Mouse (Mus musculus): ENCODE data around the gene Chpf2. TPM values are rescaled to one million over a fixed set of nuclear protein-coding genes. Genes with fewer than 3 reads are reported as not detected.

The Chpf2 gene
- polyA plus RNA-seq, 1 experiment from 2014 or later: 20.1 TPM

DNA sequence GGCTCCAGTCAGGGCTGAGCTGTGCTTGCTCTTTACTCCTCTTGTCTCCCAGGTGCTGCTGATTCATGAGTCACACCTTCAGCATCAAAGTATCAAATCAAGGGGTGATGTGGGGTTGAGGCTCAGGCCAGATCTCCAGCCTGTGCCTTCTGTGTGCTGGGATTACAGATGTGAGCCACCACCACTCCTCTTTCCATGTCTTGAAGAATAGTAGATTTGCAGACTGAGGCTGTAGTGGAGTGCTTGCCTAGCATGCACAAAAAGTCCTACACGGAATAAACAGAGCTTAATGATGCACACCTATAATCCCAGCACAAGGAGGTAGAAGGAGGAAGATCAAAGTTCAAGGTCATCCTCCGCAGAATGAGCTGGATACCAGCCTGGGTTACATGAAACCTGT, 29.8 kb upstream of the Chpf2 start, which contains the start of gene 4931409K22Rik:
Gene 4931409K22Rik (minus strand): TSS at position 101 of the 400 bp plus-strand sequence.
- no peaks in the 10 kb centered on the region for H3K9me3 ChIP-seq
- no peak within 1 kb of the TSS for H3K27ac ChIP-seq
- no peak within 1 kb of the TSS for H3K9ac ChIP-seq (replicated peaks)
- H3K27me3 ChIP-seq: no peaks in the 10 kb centered on the region
- ATAC-seq (ENCODE audit: insufficient number of reproducible peaks, insufficient read depth, low FRiP score, low TSS enrichment, low read depth): no peak
- peaks cover 24% of the 10 kb centered on the region for H3K4me1 ChIP-seq (replicated peaks)
- H3K4me3 ChIP-seq (replicated peaks): no peak within 1 kb of the TSS
- 73% methylated on average over 2 of the region's 2 CpGs for WGBS
- no peaks in the 10 kb centered on the region for H3K36me3 ChIP-seq
- H3K4me2 ChIP-seq: no peak within 1 kb of the TSS

- no peaks in the 10 kb centered on the region for H3K9me3 ChIP-seq
Observed at GRCm38 (mm10) chr5:24575948-24576347, 10.6 kb upstream of the Chpf2 start.

DNA sequence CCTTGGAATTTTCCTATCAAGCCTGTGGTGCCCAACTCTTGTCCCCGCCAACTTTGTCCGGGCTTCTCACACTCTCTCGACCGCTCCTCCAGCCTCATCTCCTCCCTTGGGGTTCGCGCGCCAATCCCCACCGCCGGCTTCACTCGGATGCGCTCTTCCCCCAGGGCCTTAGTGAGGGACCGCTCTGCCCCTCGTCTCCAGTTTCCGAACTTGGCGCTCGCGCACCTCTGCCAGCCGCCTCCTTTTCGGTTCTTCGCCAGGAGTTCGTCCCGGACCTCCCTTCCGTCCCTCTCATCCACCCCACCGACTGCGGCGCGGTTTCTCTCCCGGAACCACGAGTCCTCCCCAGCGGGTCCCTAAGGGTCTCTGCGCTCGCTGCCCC, 9.7 kb upstream of the Chpf2 start:
- peaks cover 36% of the 10 kb centered on the region for H3K36me3 ChIP-seq
- peak overlapping the region; percentile 84 for H3K9ac ChIP-seq (replicated peaks)
- no peaks in the 10 kb centered on the region for H3K9me3 ChIP-seq
- under 1% methylated on average over 32 of the region's 32 CpGs for WGBS
- no peaks in the 10 kb centered on the region for H3K27me3 ChIP-seq
- H3K4me1 ChIP-seq (replicated peaks): peaks cover 12% of the 10 kb centered on the region
- ATAC-seq (ENCODE audit: insufficient number of reproducible peaks, insufficient read depth, low FRiP score, low TSS enrichment, low read depth): peak; percentile 26
- peak overlapping the region; percentile 71 for H3K4me2 ChIP-seq
- H3K4me3 ChIP-seq (replicated peaks): peak overlapping the region; percentile 75
- peak overlapping the region; percentile 76; the same call in 1 of the 2 replicates for H3K27ac ChIP-seq

More at GRCm38 (mm10) chr5:24575948-24576347, 10.6 kb upstream of the Chpf2 start:
- peak overlapping the region; percentile 75 for H3K4me3 ChIP-seq (replicated peaks)
- H3K27me3 ChIP-seq: no peaks in the 10 kb centered on the region
- no peak overlapping the region for H3K27ac ChIP-seq
- peaks cover 44% of the 10 kb centered on the region for H3K36me3 ChIP-seq
- 90% methylated on average over 1 of the region's 1 CpGs for WGBS
- peaks cover 12% of the 10 kb centered on the region for H3K4me1 ChIP-seq (replicated peaks)
- H3K4me2 ChIP-seq: peak overlapping the region; percentile 71
- ATAC-seq (ENCODE audit: insufficient number of reproducible peaks, insufficient read depth, low FRiP score, low TSS enrichment, low read depth): no peak
- H3K9ac ChIP-seq (replicated peaks): peak overlapping the region; percentile 84

DNA sequence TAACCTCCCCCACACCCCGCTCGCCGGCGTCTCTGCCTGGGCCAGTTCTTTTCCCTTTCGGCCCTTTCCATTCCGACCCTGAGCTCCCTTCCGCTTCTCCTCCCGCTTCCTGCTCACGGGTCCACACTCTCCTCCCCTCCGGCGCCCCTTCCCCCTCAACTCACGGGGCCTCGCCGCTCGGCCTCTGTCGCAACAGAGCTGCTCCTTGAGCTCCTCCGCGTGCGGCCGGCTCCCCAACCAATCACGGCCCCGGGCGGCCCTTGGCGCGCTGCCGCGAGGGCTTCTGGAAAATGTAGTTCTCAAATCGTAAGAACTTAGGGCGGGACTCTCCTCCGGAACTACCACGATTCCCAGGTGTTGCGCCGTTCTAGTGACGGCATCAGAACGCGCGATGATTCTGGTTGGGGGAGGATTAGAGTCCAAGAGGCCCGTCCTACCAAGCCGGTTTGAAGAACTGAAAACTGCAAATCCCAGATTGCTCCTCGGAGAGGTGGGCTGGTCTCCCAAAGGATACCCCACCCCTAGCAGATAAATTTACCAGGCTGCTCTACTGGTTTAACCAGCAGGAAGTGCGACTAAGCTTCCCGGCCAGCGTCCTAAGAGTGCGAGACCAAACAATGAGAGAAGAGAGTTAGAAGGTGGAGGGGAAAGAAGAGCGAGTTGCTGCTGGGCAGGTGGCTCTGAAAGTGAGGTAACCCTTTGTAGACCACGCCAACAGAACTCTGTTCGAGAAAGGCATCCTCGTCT, 9.2 kb upstream of the Chpf2 start, which contains the start of gene Abcf2:
Gene Abcf2 (minus strand): TSS at position 285 of the 747 bp plus-strand sequence.
- peak; percentile 98 for ATAC-seq (ENCODE audit: insufficient number of reproducible peaks, insufficient read depth, low FRiP score, low TSS enrichment, low read depth)
- peak within 1 kb of the TSS; percentile 84 for H3K9ac ChIP-seq (replicated peaks)
- WGBS: under 1% methylated on average over 48 of the region's 48 CpGs
- H3K27me3 ChIP-seq: no peaks in the 10 kb centered on the region
- peaks cover 12% of the 10 kb centered on the region for H3K4me1 ChIP-seq (replicated peaks)
- peak within 1 kb of the TSS; percentile 78 for H3K27ac ChIP-seq
- no peaks in the 10 kb centered on the region for H3K9me3 ChIP-seq
- H3K4me3 ChIP-seq (replicated peaks): peak within 1 kb of the TSS; percentile 75
- peaks cover 30% of the 10 kb centered on the region for H3K36me3 ChIP-seq
- H3K4me2 ChIP-seq: peak within 1 kb of the TSS; percentile 71

DNA sequence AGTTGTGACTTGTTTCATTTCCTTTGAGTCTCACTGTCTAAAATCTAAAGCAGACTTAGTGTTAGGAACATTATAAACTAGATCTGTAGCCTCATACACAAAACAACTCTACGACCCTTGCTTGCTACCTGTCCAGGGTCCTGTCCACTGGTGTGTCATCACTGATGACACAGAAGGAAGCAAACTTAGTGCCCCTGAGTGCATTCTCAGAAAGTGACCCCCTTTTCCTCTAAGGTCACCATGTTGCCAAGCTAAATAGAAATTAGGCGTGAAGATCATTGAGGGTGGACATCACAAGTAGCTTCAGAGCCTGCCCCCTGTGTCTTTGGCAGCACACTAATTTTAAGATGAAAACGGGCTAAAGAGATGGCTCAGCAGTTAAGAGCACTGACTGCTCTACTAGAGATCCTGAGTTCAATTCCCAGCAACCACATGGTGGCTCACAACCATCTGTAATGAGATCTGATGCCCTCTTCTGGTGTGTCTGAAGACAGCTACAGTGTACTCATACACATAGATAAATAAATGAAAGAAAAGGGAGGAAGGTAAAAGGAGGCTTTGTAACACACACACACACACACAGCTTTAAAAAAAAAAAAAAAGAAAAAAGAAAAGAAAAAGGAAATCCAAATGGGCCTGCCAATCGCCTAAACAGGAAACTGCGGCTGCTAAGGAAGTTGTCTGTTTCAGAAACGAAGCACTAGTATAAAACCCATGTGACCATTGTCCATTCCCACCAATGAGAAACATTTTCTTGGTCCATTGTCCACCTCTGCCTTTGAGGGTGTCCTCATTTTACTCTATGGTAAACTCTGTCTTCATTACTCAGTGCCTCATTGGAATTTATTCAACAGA, 8.2 kb upstream of the Chpf2 start:
- WGBS: 75% methylated on average over 6 of the region's 6 CpGs
- peak overlapping the region; percentile 75 for H3K4me3 ChIP-seq (replicated peaks)
- peak overlapping the region; percentile 59 for H3K9ac ChIP-seq (replicated peaks)

DNA sequence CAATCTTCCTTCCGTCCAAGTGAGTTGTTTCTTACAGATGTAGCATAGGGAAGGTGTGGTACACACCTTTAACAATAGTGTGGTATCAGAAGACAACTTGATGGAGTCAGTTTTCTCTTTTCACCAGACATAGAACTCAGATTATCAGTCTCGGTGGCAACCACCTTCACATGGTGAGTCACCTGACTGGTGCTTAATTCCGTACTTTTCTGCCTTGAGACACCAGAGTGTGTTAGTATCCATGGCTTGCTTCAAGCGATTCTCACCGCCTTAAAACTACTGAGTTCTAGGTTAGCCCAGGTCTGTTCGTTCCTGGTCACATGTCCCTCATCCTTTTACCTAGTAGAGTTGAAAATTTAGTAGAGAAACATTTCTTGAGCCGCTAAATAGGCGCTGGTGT, 435 bp upstream of the Chpf2 start:
- Histone ChIP-seq H3K36me3 (peaks cover 30% of the 10 kb centered on the region), H3K27ac (no peak overlapping the region), H3K9me3 (no peaks in the 10 kb centered on the region), H3K4me1 (replicated peaks) (peaks cover 21% of the 10 kb centered on the region), H3K27me3 (peaks cover 7% of the 10 kb centered on the region; the same call in 1 of the 2 replicates), H3K9ac (replicated peaks) (peak overlapping the region; percentile 79), H3K4me2 (peak overlapping the region; percentile 81), H3K4me3 (replicated peaks) (peak overlapping the region; percentile 89)
- WGBS: 14% methylated on average over 8 of the region's 8 CpGs
- no peak for ATAC-seq (ENCODE audit: insufficient number of reproducible peaks, insufficient read depth, low FRiP score, low TSS enrichment, low read depth)

More for the DNA sequence above, 8.2 kb upstream of the Chpf2 start:
- ATAC-seq (ENCODE audit: insufficient number of reproducible peaks, insufficient read depth, low FRiP score, low TSS enrichment, low read depth): no peak
- peak overlapping the region; percentile 78 for H3K27ac ChIP-seq
- H3K4me2 ChIP-seq: peak overlapping the region; percentile 71
- peaks cover 20% of the 10 kb centered on the region for H3K36me3 ChIP-seq
- peaks cover 12% of the 10 kb centered on the region for H3K4me1 ChIP-seq (replicated peaks)
- no peaks in the 10 kb centered on the region for H3K27me3 ChIP-seq
- no peaks in the 10 kb centered on the region for H3K9me3 ChIP-seq

GRCm38 (mm10) chr5:24587200-24587577, 648 bp downstream of the Chpf2 start:
- ATAC-seq (ENCODE audit: insufficient number of reproducible peaks, insufficient read depth, low FRiP score, low TSS enrichment, low read depth): no peak; the same call in 1 of the 2 replicates
- Histone ChIP-seq H3K4me1 (replicated peaks) (peaks cover 29% of the 10 kb centered on the region), H3K9me3 (no peaks in the 10 kb centered on the region), H3K27ac (peak overlapping the region; percentile 50; the same call in 1 of the 2 replicates), H3K4me3 (replicated peaks) (peak overlapping the region; percentile 89), H3K27me3 (peaks cover 17% of the 10 kb centered on the region), H3K4me2 (peak overlapping the region; percentile 81), H3K9ac (replicated peaks) (peak overlapping the region; percentile 79), H3K36me3 (peaks cover 41% of the 10 kb centered on the region)
- WGBS: 28% methylated on average over 4 of the region's 4 CpGs

GRCm38 (mm10) chr5:24589511-24590500, 3.3 kb downstream of the Chpf2 start:
- H3K27me3 ChIP-seq: peaks cover 24% of the 10 kb centered on the region
- H3K4me3 ChIP-seq (replicated peaks): no peak overlapping the region
- no peak overlapping the region for H3K27ac ChIP-seq
- H3K4me2 ChIP-seq: no peak overlapping the region
- ATAC-seq (ENCODE audit: insufficient number of reproducible peaks, insufficient read depth, low FRiP score, low TSS enrichment, low read depth): no peak
- peaks cover 29% of the 10 kb centered on the region for H3K4me1 ChIP-seq (replicated peaks)
- H3K9ac ChIP-seq (replicated peaks): no peak overlapping the region
- H3K36me3 ChIP-seq: peaks cover 67% of the 10 kb centered on the region
- H3K9me3 ChIP-seq: no peaks in the 10 kb centered on the region
- 88% methylated on average over 20 of the region's 20 CpGs for WGBS

GRCm38 (mm10) chr5:24591268-24591721, 4.8 kb downstream of the Chpf2 start:
- peaks cover 82% of the 10 kb centered on the region for H3K36me3 ChIP-seq
- 28% methylated on average over 23 of the region's 23 CpGs for WGBS
- H3K4me1 ChIP-seq (replicated peaks): peaks cover 29% of the 10 kb centered on the region
- no peaks in the 10 kb centered on the region for H3K9me3 ChIP-seq
- H3K27me3 ChIP-seq: peaks cover 24% of the 10 kb centered on the region
- ATAC-seq (ENCODE audit: insufficient number of reproducible peaks, insufficient read depth, low FRiP score, low TSS enrichment, low read depth): no peak
- no peak overlapping the region for H3K27ac ChIP-seq
- H3K9ac ChIP-seq (replicated peaks): no peak overlapping the region
- no peak overlapping the region for H3K4me3 ChIP-seq (replicated peaks)
- H3K4me2 ChIP-seq: peak overlapping the region; percentile 17; the same call in 1 of the 2 replicates

- Histone ChIP-seq H3K4me1 (replicated peaks) (peaks cover 35% of the 10 kb centered on the region), H3K36me3 (peaks cover 83% of the 10 kb centered on the region), H3K4me3 (replicated peaks) (no peak overlapping the region), H3K9me3 (no peaks in the 10 kb centered on the region), H3K27me3 (peaks cover 24% of the 10 kb centered on the region), H3K4me2 (no peak overlapping the region), H3K27ac (no peak overlapping the region), H3K9ac (replicated peaks) (no peak overlapping the region)
- no peak for ATAC-seq (ENCODE audit: insufficient number of reproducible peaks, insufficient read depth, low FRiP score, low TSS enrichment, low read depth)
- WGBS: 58% methylated on average over 24 of the region's 24 CpGs
Observed at GRCm38 (mm10) chr5:24591796-24592470, 5.4 kb downstream of the Chpf2 start.

Measured in limb, embryonic 12.5 days (tissue).